Mouse (Mus musculus) MEL (cell line): ENCODE measurements around the gene Washc4.

ENCODE experiments used
- CHD2 ChIP-seq: IDR thresholded peaks from 2 replicates; pipeline ENCODE4 v1.6.1; 2011; ENCODE audit warnings: low read length, improper control_type of control experiment
- HCFC1 ChIP-seq: IDR thresholded peaks from 2 replicates; pipeline ENCODE4 v1.6.1; 2012; ENCODE audit warnings: low read depth, mild to moderate bottlenecking, inconsistent platforms, low read length, improper control_type of control experiment, moderate library complexity
- MAFK ChIP-seq: IDR thresholded peaks from 2 replicates; pipeline ENCODE4 v1.6.1; 2011; ENCODE audit warnings: low read depth, mild to moderate bottlenecking, low read length, improper control_type of control experiment, borderline replicate concordance
- POLR2A ChIP-seq, 2 experiments: IDR thresholded peaks; 2 replicates each; pipeline ENCODE4 v1.6.1; 2011 to 2012; ENCODE audit warnings: low read length in 2 of 2, mild to moderate bottlenecking in 2 of 2, control low read depth in 1 of 2, improper control_type of control experiment in 1 of 2, low read depth in 1 of 2, moderate library complexity in 1 of 2; ENCODE audit not compliant: control insufficient read depth in 1 of 2, insufficient read depth in 1 of 2, poor library complexity in 1 of 2
- TCF12 ChIP-seq: IDR thresholded peaks from 2 replicates; pipeline ENCODE4 v1.6.1; 2014; ENCODE audit warnings: low read depth, mild to moderate bottlenecking, inconsistent platforms, low read length, improper control_type of control experiment, moderate library complexity
- ZKSCAN1 ChIP-seq: IDR thresholded peaks from 2 replicates; pipeline ENCODE4 v1.6.1; 2012; ENCODE audit warnings: low read depth, mild to moderate bottlenecking, inconsistent platforms, low read length, improper control_type of control experiment, moderate library complexity

- no peak for TF ChIP-seq TCF12
- TF ChIP-seq POLR2A (IDR thresholded peaks at IDR 0.05; ENCODE audit: control insufficient read depth in 1 of 2, insufficient read depth in 1 of 2, low read depth in 1 of 2, low read length in 2 of 2, poor library complexity in 1 of 2): no peak
- no peak for TF ChIP-seq CHD2
- TF ChIP-seq ZKSCAN1: no peak
- no peak for TF ChIP-seq MAFK
- TF ChIP-seq HCFC1: no peak
These were observed 7.1 kb upstream of the Washc4 start for GRCm38 (mm10) chr10:83536436-83536835.
